Mouse (Mus musculus) embryo, embryonic 9.5 days (tissue): ENCODE results near the gene Fam57b.

ENCODE experiments used
- DNase-seq: peaks from one replicate; pipeline ENCODE4 v3.0.0-alpha.2; 2017; ENCODE audit errors: extremely low spot score

The Fam57b gene

DNA sequence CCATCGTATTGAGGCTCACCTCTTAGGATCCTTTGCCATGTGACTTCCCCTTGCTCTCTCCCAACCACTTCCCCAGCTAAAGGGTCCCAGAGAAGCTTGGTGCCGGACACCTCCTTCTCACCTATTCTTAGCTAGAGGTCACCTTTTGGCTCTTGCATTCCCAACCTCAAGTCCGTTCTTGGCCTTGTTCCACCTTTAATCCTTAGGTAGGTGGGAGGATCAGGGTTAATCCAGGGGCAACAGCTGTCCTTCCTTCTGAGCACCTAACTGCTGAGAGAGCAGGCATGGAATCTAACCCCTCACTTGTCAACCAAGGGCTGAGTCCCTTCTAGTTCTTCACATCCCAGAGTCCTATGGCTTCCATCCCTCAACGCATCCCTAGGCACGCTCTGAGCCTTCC, 28.5 kb downstream of the Fam57b start:
- no peak for DNase-seq

DNA sequence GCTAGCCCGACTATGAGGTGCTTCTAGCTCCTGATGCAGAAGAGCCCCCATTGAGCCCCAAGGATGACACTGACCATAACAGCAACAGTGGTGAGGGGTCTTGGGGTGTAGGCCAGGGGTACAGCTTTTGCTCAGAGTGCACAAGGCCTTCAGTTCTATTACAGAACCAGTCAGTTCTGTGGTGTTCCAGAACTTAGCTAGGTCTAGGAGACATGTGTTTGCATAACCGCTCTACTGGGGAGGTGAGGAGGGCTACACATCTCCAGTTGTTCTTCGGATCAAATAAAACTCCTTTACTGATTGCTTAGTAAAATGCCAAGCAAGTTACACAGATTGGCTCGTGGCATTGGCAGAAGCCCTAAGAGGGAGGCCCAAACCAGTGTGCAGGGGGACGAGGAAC, 34.1 kb downstream of the Fam57b start, which contains the start of gene 4930451I11Rik:
4930451I11Rik (minus strand) TSS at position 101 of the 400 bp plus-strand sequence.
- no peak for DNase-seq

DNA sequence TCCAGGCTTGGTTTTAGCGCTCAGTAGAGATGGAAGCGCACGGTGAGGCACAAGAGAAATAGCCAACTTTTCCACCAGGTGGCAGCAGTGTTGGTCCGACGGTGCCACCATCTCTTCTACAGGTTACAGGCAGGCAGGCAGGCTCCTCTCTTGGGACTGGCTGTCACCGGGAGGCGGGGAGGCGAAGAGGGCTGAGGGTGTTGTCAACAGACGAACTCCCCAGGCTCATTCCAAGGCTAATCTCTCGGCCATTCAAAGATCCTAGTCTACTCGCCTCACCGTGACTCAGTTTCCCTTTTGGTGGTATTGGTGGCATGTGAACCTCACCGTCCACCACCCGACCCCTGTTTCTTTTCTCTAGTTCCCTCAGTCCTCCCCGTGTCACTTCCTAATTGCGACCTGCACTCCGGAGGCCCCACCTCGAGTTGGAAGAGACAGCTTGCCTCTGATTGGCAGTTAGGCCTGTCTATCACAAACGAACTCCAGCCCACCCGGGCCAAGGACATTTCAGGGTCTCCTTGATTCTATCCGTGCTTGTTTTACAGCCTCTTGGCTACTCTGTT, 34.6 kb downstream of the Fam57b start:
- peak; percentile 76 for DNase-seq

DNA sequence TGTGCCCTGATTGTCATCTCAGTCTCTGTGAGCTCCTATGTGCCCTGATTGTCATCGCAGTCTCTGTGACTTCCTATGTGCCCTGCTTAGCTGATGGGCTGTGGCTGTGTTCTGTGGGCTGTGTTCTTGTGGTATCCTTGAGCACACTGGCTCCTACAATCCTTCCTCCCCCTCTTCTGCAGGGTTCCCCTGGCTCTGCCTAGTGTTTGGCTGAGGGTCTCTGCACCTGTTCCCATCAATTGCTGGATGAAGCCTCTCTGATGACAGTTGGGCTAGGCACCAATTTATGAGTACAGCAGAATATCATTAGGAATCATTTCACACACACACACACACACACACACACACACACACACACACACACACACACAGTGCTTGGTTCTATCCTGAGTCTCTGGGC, 35.8 kb downstream of the Fam57b start:
- no peak for DNase-seq

DNA sequence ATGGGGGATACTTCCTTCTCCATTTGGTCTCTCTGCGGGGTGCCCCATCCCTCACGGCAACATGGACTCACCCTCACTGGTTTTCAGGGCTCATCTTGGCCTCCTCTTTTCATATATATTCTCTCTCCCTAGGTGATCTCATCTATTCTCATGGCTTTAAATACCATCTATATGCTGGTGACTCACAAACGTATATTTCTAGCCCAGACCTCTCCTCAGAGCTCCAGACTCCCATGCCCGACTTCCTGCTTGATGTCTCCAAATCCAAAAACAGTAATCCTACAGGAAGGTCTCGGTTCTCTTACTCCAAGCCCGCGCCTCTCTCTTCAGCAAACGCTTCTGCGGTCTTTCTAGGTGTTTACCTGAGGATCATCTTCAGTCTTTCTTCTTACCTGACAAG, 45.8 kb downstream of the Fam57b start:
- no peak for DNase-seq

DNA sequence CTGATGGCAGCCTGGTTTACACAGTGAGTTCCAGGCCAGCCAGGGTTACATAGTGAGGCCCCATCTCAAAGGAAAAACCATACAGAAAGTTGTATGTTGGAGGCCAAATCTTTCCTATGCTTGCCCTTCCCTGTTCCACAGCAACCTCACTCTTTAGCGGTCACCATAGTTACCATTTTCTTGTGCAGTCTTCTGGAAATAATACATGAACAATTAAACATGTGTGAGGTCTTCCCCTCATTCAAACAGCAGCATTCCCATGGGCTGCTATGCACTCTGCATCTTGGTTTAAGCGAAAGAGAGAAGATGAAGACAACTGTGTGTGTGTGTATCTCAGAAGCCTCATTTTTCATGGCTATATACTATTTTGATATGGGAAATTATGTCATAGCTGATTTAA, 48.0 kb downstream of the Fam57b start:
- DNase-seq: no peak

DNA sequence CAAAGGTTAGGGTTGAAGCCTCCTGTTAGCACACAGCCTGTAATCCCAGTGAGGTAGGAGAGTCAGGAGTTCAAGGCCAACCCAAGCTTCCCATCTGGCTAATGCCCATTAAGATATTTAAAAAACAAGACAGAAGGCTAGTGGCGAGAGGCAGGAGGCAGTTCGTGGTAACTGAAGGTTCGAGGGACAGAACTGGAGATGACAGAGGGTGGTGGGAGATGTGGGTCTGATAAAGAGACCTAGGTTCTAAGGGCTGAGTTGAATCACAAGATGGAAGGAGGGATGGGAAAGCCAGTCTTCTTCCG, 49.6 kb downstream of the Fam57b start, which contains the start of gene Doc2a:
Doc2a (plus strand) TSS at position 301 of the 305 bp plus-strand sequence.
- no peak for DNase-seq

DNA sequence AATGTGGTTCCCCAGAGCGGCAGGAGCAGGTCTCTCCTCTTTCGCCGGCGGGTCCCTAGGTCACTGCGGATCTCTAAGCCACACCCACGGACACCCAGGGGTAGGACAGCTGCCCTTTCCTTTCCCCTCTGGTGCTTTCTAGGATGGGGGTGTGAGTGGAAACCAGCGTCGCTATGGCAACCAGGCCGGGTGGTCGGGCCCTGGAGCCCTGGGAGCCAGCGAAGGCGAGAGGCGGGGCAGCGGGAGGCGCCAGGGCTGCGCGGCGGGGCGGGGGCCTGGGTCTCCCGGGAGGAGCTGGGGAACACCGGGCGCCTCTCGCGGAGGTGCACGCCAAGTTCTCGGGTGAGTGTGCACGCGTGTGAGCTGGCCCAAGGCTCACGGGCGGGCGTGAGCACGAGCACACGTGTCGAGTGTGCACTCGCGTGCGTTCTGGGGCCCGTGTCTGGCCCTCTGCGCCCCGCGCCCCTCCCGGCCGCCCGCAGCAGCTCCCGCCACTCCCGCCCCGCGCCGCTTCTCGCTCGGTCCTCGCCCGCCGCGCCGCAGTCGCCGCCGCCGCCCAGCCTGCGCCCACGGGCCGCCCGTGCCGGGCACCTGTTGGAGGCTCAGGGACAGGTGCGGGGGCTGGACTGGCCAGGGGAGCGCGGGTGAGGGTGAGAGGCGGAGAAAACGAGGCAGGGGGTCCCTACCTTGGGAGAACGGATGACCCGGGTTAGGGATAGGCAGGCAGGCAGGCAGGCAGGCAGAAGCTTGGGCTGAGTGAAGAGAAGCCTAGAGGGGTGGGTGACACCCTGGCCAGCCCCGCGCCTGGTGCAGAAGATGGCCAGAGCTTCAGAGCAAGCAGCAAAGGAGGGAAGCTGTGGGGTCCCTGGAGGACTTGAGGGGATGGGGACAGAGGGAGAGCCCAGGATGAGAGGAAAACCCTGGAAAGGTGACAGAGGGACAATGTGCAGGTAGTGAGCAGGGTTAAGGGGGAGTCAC, 50.2 kb downstream of the Fam57b start:
- peak; percentile 68 for DNase-seq

DNA sequence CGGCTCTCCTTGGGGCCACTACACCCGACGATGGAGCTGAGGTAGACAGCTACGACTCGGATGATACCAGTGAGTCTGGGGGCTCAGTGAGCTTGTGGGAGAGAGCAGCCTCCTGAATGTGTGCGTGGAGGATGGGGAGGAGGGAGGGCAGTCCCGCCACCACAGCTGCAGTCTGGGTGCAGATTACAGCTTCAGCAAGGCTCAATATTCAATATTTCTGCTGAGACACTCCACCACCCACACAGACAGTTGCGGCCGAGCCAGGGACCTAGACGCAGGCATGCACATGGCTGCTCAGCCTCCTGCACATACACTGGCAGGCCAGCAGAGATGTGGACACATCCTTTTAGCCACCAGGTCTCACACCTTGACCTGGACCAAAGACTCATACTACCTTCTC, 51.3 kb downstream of the Fam57b start:
- DNase-seq: no peak

DNA sequence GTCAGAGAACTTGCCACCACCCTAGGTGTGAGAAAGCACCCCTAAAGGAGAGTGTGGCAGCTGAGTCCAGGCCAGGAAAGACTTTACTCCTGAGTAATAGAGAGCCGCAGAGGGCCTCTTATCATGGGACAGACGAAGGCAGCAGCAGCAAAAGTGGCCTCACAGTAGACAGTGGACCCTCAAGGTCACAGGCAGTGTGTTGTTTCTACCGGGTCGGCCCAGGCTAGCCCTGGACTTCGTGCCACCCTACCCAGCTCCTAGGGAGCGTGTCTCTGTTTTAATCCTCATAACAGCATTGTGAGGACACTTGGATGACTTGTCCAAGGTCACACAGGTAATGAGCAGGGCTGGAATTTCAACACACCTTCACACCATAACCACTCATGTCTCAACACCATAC, 52.7 kb downstream of the Fam57b start:
- no peak for DNase-seq

DNA sequence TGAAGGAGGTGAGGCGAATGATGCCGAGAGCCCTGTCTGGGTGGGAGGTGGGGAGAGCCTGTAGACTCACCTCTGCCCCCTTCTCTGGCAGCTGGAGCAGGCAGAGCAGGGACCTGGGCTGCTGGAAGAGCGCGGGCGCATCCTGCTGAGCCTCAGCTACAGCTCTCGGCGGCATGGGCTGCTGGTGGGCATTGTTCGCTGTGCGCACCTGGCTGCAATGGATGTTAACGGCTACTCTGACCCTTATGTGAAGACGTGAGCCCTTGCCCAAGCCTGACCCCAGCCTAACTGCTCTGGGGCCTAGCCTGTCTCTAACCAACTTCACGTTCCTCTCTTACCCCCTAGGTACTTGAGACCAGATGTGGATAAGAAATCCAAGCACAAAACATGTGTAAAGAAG, 53.7 kb downstream of the Fam57b start:
- DNase-seq: no peak

DNA sequence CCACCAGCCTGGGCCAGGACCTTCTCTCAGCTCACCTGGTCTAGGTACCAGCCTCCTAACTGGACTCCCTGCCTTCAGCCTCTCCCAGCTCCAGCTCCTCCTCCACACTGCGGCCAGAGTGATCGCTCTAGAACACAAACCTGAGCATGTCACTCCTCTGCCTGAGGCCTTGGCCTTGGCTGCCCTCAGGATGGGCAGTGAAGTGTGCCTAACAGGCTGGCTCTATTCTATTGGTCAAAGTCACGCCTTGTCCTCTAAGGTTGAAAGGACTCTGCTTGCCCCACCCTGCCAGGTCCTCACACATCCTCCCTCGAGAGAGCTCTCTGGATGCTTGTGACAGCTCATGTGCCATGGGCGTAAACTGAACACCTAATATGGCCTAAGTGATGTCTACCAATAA, 56.0 kb downstream of the Fam57b start:
- DNase-seq: no peak

DNA sequence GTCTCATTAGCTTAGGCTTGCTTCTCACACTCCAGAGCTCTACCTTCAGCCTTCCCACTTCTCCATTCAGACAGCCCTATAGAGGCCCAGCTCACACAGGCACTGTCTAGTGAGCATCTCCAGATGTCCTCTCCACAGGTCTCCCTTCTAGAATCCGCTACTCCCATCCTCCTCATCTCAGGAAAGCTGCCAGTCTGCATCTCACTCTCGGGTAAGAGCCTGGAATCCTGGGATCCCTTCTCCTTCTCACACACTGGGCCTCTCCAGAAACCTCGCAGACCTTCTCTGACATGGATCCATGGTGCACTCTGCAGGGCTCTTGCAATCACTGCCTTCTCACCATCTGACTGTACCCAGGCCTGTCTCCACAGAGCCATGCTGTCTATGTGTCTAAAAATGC, 58.2 kb downstream of the Fam57b start:
- DNase-seq: no peak

DNA sequence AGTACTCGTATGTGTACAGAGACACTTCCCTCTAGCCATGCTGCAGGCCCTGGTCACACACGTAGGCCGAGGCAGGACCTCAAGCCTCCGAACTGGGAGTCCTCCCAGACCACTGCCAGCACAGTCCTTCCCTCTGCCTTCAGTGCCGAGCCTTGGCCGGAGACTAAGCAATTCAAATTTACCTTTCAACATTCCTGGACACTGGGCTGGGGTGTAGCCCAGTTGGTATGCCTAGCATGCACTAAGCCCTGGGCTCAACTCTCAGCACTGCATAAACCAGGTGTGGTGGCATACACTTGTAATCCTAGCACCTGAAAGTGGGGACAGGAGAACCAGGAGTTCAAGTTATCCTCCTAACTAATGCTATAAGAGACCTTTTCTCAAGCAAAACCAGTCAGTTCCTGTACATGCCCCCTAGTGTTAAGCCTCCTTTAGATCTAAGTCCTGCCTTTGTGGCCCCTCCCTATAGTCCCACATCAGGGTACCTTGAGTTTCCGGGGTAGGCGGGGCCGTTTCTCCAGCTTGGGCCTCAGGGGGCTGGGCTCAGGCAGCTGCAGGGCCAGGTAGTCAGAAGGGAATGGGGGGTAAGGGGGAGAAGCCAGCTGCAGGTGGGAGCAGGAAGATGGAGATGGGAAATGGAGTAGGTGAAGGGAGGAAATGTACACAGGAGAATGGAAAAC, 59.4 kb downstream of the Fam57b start:
- no peak for DNase-seq

DNA sequence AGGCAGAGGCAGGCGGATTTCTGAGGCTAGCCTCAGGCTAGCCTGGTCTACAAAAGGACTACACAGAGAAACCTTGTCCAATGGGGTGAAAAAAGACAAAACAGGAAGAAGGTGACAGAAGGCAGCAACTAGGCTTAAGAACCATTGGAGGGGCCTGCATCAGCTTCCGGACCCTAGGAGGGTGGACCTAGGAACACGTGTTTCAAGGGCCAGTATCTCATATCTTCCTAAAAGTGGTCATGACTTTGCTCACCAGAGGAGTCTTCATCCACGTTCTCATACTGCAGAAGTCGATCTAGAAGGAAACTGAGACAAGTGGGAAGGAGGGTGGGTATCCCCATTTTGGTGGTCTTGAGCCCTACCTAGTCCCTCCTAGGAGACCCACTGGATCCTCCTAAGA, 63.5 kb downstream of the Fam57b start:
- DNase-seq: no peak

DNA sequence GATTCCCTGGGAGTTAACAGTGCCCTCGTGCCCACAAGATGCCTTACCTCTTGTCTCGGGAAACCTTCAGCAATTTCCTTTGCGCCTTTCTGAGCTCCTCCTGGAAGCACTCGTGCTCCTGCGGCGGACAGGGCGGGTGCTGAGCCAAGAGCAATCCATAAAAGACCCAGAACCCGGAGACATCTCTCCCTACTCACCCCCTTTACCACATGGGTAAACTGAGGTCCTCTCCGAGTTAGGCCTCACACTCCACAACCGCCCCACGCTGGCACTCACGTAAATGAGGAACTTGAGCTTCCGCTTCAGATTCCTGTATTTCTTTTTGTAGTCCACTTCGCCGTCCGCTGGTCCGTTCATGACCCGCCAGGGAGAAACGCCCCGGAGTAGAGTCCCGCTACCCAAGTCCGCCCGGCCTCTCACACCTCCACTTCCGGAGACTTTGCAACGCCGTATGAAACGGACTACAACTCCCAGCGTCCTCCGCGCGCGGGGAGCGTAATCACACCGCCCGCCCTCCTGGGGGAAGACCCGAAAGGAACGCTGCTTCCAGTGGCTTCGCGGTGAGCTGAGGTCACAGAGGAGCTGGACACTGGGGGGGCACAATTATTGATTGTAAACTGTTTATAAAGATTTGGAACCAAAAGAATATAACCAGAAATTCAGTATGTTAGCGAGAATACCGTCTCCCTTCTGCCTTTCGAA, 64.1 kb downstream of the Fam57b start, which contains the start of gene Hirip3:
Hirip3 (plus strand) TSS at position 544 of the 702 bp plus-strand sequence.
- DNase-seq: peak; percentile 95

DNA sequence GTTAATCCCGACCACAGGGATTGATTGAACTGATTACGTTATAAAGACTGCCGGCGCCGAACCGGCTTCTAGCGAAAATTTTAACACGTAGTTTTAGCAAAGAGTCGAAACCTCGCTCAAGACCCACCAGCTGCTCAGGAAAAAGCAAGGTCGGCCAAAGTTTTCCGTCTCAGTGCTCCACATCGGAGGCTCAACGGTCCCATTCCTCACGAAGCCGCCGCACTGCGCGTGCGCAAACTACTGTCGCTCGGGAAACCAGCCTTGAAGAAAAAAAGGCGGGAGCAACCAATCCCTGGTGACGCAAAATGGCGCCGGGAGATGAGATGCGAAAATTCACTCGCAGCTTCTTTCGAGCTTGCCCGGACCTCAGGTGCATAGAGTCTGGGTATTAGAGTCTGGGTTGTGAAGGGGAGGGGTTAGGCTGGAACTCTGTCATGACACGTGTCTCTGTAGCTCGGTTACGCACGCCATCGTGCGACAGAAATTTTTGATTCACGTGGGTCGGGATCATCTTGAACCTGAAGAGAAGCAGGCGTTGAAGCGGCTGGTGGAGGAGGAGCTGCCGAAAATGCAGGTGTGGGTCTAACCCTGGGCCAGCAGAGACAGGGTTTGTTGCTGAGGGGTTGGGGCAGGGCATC, 64.8 kb downstream of the Fam57b start, which contains the start of gene Ino80e:
Ino80e (minus strand) TSS at position 231 of the 638 bp plus-strand sequence.
- peak; percentile 92 for DNase-seq

DNA sequence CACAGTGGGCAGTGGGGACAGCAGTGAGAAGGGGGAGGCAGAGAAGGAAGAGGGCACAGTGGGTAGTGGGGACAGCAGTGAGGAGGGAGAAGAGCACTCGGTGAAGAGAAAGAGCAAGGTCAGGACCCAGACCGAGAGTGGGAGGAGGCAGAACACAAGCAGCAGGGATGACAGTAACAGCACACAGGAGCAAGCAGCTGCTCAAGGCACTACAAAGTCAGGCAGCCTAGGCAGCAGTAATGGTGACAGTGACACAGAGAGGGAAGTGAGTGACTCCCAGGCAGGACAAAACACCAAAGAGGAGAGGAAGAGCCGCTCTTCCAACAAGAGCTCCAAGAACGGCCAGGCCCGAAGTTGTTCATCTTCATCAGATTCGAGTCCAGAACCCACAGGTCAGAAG, 66.3 kb downstream of the Fam57b start:
- DNase-seq: no peak

DNA sequence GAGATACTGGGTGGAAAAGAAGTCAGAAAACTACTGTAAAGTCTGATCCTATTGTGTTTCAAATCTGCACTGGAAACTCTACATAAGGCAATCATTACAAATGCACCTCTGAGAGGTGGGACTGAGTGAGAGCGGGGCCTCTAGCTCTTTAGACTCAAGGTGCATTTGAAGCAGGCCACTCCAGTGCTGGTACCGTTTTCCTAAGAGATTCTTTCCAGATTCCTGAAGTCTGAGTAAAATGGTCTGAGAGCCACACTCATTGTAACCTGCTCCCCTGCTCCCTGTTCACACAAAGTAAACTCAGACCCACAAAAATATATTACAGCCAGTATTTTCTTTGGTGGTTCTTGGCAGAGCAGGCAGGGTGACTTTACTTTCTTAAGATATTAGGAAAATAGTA, 70.1 kb downstream of the Fam57b start:
- DNase-seq: no peak

DNA sequence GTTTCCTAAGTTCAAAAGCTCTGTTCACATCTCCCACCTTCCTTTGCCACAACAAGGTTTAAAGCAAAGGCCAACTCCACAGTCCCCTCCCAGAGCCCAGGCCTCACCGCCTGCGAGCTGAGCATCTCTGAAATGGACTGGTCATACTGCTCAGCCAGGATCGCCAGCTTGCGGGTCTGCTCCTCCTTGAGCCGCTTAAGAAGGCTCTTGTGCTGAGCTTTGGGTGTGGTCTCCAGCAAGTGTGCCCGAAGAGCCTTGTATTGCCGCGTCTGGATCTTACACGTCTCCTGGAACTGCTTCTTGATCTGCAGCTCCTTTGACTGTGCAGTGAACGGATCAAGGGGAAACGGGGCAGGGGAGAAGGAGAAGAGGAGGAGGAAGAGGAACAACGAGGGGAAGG, 70.5 kb downstream of the Fam57b start:
- no peak for DNase-seq

DNA sequence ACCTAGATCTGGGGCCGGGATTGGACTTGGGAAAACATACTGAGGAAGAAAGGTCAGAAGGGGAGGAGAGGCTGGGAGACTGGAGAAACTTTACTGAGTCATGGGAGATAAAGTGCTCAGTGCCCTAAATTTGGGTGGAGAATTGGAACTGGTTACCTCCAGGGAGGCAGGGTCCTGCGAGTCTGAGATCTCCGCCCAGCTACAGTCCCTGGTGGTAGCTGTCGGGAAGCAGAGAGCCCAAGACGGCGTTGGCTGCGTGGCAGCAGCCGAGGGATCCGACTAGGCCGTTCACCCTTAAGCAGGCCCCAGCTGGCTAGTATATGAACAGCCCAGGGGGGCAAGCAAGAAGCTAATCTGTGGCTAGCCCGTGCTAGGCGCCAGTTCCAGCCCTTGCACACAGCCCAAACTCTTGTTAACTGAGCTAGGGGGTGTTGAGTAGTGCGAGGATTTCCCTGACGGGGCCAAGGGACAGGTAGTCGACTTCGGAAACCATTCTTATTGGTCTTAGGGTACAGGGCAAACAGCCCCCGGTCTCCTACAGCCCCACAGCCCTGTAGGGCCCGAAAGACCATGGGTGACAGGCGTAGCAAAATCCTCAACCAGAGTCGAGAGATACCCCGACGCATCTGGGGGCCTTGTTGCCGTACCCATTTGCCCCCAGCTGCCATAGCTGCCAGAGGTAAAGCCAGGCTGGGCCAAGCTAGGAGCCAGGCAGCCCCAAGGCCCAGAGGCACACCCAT, 72.5 kb downstream of the Fam57b start:
- no peak for DNase-seq
